Mouse (Mus musculus): ENCODE results near the gene Pgpep1l. TPM values are rescaled to one million over a fixed set of nuclear protein-coding genes. Genes with fewer than 3 reads are reported as not detected.

Pgpep1l gene
- polyA plus RNA-seq (2014; fragmentation: Nextera tagmentation; extraction: Ambion mirVana), result not detected in 2 replicates

GRCm38 (mm10) chr7:68264028-68264453 is at the start of gene Pgpep1l:
Pgpep1l (minus strand) TSS chr7:68264233.
- H3K27ac ChIP-seq (ENCODE audit: low read depth, low read length), result peak within 1 kb of the TSS; percentile 37; the same call in 1 of the 2 replicates
- 5% methylated on average over 25 of the region's 25 CpGs for WGBS
- 0 out of 2 replicates have a peak within 1 kb of the TSS, but pooled peaks have one; percentile 2 for H3K9ac ChIP-seq (ENCODE audit: low read depth, low read length)

DNA sequence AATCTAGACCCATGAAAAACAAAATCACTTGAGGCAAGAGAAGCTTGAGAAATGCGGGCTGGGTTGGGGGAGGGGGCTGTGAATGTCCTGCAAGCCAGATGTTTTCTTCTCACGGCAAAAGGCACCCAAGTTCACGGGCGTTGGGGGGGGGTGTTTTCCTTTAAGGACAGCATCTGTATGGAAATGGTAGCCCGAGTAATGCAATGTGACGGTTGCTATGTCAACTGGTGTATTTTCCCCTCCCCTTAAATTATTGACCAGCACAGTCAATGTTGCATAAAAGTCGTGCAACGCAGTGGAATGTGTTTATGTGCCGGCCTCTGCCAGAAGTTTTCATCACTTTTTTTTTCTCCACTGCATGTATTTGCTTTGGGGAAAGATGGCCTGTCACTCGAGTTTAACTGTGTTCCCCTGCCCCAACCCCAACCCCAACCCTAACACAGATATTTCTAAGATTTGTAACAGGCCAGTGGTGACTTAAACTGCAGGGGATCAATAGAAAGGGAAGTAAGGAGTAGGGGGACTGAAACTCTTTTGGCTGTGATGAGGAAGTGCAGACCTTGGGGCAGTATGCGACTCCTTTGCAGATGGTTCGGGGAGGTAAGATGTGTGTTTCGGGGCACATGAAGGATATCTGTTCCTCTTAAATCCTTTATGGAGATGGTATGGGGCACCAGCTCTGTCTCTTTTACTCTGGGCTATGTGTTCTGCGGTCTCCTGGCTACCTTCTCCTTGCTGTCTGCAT is 49.2 kb upstream of the Pgpep1l start:
- Histone ChIP-seq H3K9me3 (ENCODE audit: control insufficient read depth, low read length) (no peaks in the 10 kb centered on the region), H3K27ac (ENCODE audit: low read depth, low read length) (no peak overlapping the region), H3K9ac (ENCODE audit: low read depth, low read length) (no peak overlapping the region), H3K27me3 (ENCODE audit: control insufficient read depth, insufficient read depth, low read length) (no peaks in the 10 kb centered on the region), H3K4me2 (replicated peaks; ENCODE audit: low read depth, low read length) (no peak overlapping the region), H3K4me3 (ENCODE audit: low read length) (no peak overlapping the region), H3K36me3 (ENCODE audit: control insufficient read depth, insufficient read depth, low read length) (no peaks in the 10 kb centered on the region), H3K4me1 (ENCODE audit: control insufficient read depth, insufficient read depth, low read length) (no peaks in the 10 kb centered on the region)
- no peak for ATAC-seq (ENCODE audit: low FRiP score, low TSS enrichment)
- 62% methylated on average over 14 of the region's 14 CpGs for WGBS

More at GRCm38 (mm10) chr7:68264028-68264453, at the start of gene Pgpep1l:
- H3K4me1 ChIP-seq (ENCODE audit: control insufficient read depth, insufficient read depth, low read length), result peaks cover 26% of the 10 kb centered on the region
- no peaks in the 10 kb centered on the region for H3K27me3 ChIP-seq (ENCODE audit: control insufficient read depth, insufficient read depth, low read length)
- peak; percentile 51 for ATAC-seq (ENCODE audit: low FRiP score, low TSS enrichment)
- no peaks in the 10 kb centered on the region for H3K36me3 ChIP-seq (ENCODE audit: control insufficient read depth, insufficient read depth, low read length)
- H3K4me2 ChIP-seq (replicated peaks; ENCODE audit: low read depth, low read length), result peak within 1 kb of the TSS; percentile 68
- peak within 1 kb of the TSS; percentile 27 for H3K4me3 ChIP-seq (ENCODE audit: low read length)
- H3K9me3 ChIP-seq (ENCODE audit: control insufficient read depth, low read length), result no peaks in the 10 kb centered on the region

- H3K9me3 ChIP-seq (ENCODE audit: control insufficient read depth, low read length), result no peaks in the 10 kb centered on the region
- H3K27me3 ChIP-seq (ENCODE audit: control insufficient read depth, insufficient read depth, low read length), result no peaks in the 10 kb centered on the region
- H3K4me3 ChIP-seq (ENCODE audit: low read length), result no peak overlapping the region
- H3K27ac ChIP-seq (ENCODE audit: low read depth, low read length), result no peak overlapping the region
- H3K9ac ChIP-seq (ENCODE audit: low read depth, low read length), result no peak overlapping the region
- no peaks in the 10 kb centered on the region for H3K36me3 ChIP-seq (ENCODE audit: control insufficient read depth, insufficient read depth, low read length)
- H3K4me2 ChIP-seq (replicated peaks; ENCODE audit: low read depth, low read length), result no peak overlapping the region
- 0 out of 2 replicates have a peak, but pooled peaks cover 3% of the 10 kb centered on the region for H3K4me1 ChIP-seq (ENCODE audit: control insufficient read depth, insufficient read depth, low read length)
- 74% methylated on average over 5 of the region's 5 CpGs for WGBS
- no peak for ATAC-seq (ENCODE audit: low FRiP score, low TSS enrichment)
These were observed 48.4 kb upstream of the Pgpep1l start for GRCm38 (mm10) chr7:68312395-68312794.

- Histone ChIP-seq H3K4me2 (replicated peaks; ENCODE audit: low read depth, low read length) (no peak overlapping the region), H3K36me3 (ENCODE audit: control insufficient read depth, insufficient read depth, low read length) (no peaks in the 10 kb centered on the region), H3K4me1 (ENCODE audit: control insufficient read depth, insufficient read depth, low read length) (0 out of 2 replicates have a peak, but pooled peaks cover 7% of the 10 kb centered on the region), H3K27me3 (ENCODE audit: control insufficient read depth, insufficient read depth, low read length) (no peaks in the 10 kb centered on the region), H3K9ac (ENCODE audit: low read depth, low read length) (no peak overlapping the region), H3K27ac (ENCODE audit: low read depth, low read length) (no peak overlapping the region), H3K4me3 (ENCODE audit: low read length) (no peak overlapping the region), H3K9me3 (ENCODE audit: control insufficient read depth, low read length) (no peaks in the 10 kb centered on the region)
- no peak for ATAC-seq (ENCODE audit: low FRiP score, low TSS enrichment)
- WGBS, result 34% methylated on average over 6 of the region's 6 CpGs
These were observed 47.4 kb upstream of the Pgpep1l start for GRCm38 (mm10) chr7:68311469-68311868.

- 83% methylated on average over 8 of the region's 8 CpGs for WGBS
- Histone ChIP-seq H3K36me3 (ENCODE audit: control insufficient read depth, insufficient read depth, low read length) (no peaks in the 10 kb centered on the region), H3K27ac (ENCODE audit: low read depth, low read length) (no peak overlapping the region), H3K9me3 (ENCODE audit: control insufficient read depth, low read length) (no peaks in the 10 kb centered on the region), H3K27me3 (ENCODE audit: control insufficient read depth, insufficient read depth, low read length) (no peaks in the 10 kb centered on the region), H3K4me2 (replicated peaks; ENCODE audit: low read depth, low read length) (no peak overlapping the region), H3K4me1 (ENCODE audit: control insufficient read depth, insufficient read depth, low read length) (0 out of 2 replicates have a peak, but pooled peaks cover 7% of the 10 kb centered on the region), H3K4me3 (ENCODE audit: low read length) (no peak overlapping the region), H3K9ac (ENCODE audit: low read depth, low read length) (no peak overlapping the region)
- no peak for ATAC-seq (ENCODE audit: low FRiP score, low TSS enrichment)
These were observed 42.7 kb upstream of the Pgpep1l start for GRCm38 (mm10) chr7:68306756-68307155.

- ATAC-seq (ENCODE audit: low FRiP score, low TSS enrichment), result no peak
- Histone ChIP-seq H3K9me3 (ENCODE audit: control insufficient read depth, low read length) (no peaks in the 10 kb centered on the region), H3K4me3 (ENCODE audit: low read length) (no peak overlapping the region), H3K9ac (ENCODE audit: low read depth, low read length) (no peak overlapping the region), H3K4me1 (ENCODE audit: control insufficient read depth, insufficient read depth, low read length) (0 out of 2 replicates have a peak, but pooled peaks cover 7% of the 10 kb centered on the region), H3K27me3 (ENCODE audit: control insufficient read depth, insufficient read depth, low read length) (no peaks in the 10 kb centered on the region), H3K4me2 (replicated peaks; ENCODE audit: low read depth, low read length) (no peak overlapping the region), H3K27ac (ENCODE audit: low read depth, low read length) (no peak overlapping the region), H3K36me3 (ENCODE audit: control insufficient read depth, insufficient read depth, low read length) (no peaks in the 10 kb centered on the region)
- WGBS, result 60% methylated on average over 11 of the region's 11 CpGs
These were observed 41.9 kb upstream of the Pgpep1l start for GRCm38 (mm10) chr7:68305781-68306575.

DNA sequence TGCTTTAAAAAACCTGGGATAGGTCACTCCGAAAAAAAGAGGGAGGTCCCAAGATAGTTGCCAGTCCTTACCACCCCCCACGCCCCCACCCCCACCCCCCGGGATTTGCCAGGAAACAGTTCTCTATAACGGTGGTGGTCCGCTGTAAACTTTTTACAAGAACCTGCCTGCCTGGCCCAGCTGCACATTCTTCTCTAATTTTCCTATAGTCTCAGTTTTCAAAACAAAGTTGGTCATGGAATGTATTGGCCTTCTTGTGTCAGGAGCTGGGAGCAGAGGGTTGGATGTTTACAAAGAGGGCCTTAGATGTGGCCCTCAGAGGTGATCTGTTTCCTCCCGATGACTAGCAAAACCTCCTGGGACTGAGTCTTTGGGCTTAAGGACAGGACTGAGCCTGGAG is 39.7 kb upstream of the Pgpep1l start:
- no peak overlapping the region for H3K27ac ChIP-seq (ENCODE audit: low read depth, low read length)
- H3K4me3 ChIP-seq (ENCODE audit: low read length), result no peak overlapping the region
- WGBS, result 51% methylated on average over 6 of the region's 6 CpGs
- no peaks in the 10 kb centered on the region for H3K27me3 ChIP-seq (ENCODE audit: control insufficient read depth, insufficient read depth, low read length)
- no peak for ATAC-seq (ENCODE audit: low FRiP score, low TSS enrichment)
- H3K4me2 ChIP-seq (replicated peaks; ENCODE audit: low read depth, low read length), result no peak overlapping the region
- H3K36me3 ChIP-seq (ENCODE audit: control insufficient read depth, insufficient read depth, low read length), result no peaks in the 10 kb centered on the region
- 0 out of 2 replicates have a peak, but pooled peaks cover 7% of the 10 kb centered on the region for H3K4me1 ChIP-seq (ENCODE audit: control insufficient read depth, insufficient read depth, low read length)
- no peaks in the 10 kb centered on the region for H3K9me3 ChIP-seq (ENCODE audit: control insufficient read depth, low read length)
- H3K9ac ChIP-seq (ENCODE audit: low read depth, low read length), result no peak overlapping the region

DNA sequence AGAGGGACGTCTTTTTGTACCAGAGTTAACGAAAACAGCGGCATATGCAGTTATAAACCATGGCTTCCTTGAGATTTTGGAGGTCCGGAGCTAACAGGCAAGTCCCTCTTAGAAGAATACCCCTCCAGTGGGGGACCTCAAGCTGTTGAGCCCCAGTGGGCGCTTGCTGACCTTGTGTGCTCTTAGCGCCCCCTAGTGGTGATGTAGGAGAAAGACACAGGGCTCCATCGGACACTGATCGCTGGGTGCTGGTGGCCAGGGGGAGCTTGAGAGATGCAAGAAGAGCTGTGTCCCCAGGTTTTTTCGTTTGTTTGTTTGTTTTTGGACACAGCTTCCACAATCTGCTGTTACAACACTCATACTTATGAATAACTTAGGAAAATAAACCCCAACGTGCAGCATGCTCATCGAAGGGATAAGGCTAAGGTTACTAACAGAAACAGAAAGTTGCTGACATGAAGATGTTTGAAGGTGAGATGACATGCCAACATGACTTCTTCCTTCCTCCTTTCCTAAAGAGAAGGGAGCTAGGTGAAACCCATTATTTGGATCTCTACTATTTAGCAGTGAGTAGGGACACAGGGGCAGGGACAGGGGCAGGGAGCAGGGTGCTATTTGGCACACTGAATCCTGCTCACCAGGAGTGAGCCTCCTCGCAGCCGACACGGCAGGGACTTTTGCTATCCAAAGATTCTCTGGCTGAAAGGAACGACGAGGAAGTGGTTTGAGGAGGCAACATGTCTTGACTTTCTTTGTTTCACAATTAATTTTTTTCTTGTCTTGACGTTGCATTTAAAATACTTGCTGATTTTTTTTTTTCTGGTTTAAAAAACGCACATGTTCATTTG is 38.8 kb upstream of the Pgpep1l start:
- H3K4me2 ChIP-seq (replicated peaks; ENCODE audit: low read depth, low read length), result peak overlapping the region; percentile 30; the same call in 1 of the 2 replicates
- no peaks in the 10 kb centered on the region for H3K36me3 ChIP-seq (ENCODE audit: control insufficient read depth, insufficient read depth, low read length)
- H3K9me3 ChIP-seq (ENCODE audit: control insufficient read depth, low read length), result no peaks in the 10 kb centered on the region
- H3K27me3 ChIP-seq (ENCODE audit: control insufficient read depth, insufficient read depth, low read length), result no peaks in the 10 kb centered on the region
- H3K9ac ChIP-seq (ENCODE audit: low read depth, low read length), result no peak overlapping the region
- ATAC-seq (ENCODE audit: low FRiP score, low TSS enrichment), result peak; percentile 77; the same call in 1 of the 2 replicates
- 0 out of 2 replicates have a peak, but pooled peaks cover 7% of the 10 kb centered on the region for H3K4me1 ChIP-seq (ENCODE audit: control insufficient read depth, insufficient read depth, low read length)
- H3K4me3 ChIP-seq (ENCODE audit: low read length), result peak overlapping the region; percentile 3; the same call in 1 of the 2 replicates
- H3K27ac ChIP-seq (ENCODE audit: low read depth, low read length), result no peak overlapping the region
- 32% methylated on average over 18 of the region's 18 CpGs for WGBS

Data from kidney, embryonic 14.5 days (tissue).